Mouse (Mus musculus): Measurements from ENCODE around the gene Tmem30b. TPM values are rescaled to one million over a fixed set of nuclear protein-coding genes. Genes with fewer than 3 reads are reported as not detected.

The Tmem30b gene
- total RNA-seq, 1 experiment: 3.4 TPM

GRCm38 (mm10) chr12:73500689-73501326 lies 45.4 kb downstream of the Tmem30b start:
- H3K27ac ChIP-seq (ENCODE audit: insufficient read depth, low read depth, low read length, poor library complexity, severe bottlenecking): no peak overlapping the region
- no peak for DNase-seq (ENCODE audit: low read depth, low spot score)

GRCm38 (mm10) chr12:73495172-73495571 lies 51.0 kb downstream of the Tmem30b start:
- in situ Hi-C loops (cut with MboI; ENCODE audit: low sequenced_read_pairs in 2 of 2, unreplicated experiment in 2 of 2): no loop called here
- DNase-seq (ENCODE audit: low read depth, low spot score): no peak
- no peak overlapping the region for H3K4me3 ChIP-seq (ENCODE audit: insufficient read depth in 1 of 2, low read depth in 1 of 2, low read length in 2 of 2, poor library complexity in 1 of 2, severe bottlenecking in 1 of 2)
- peaks cover 2% of the 10 kb centered on the region; the same call in 1 of the 2 replicates for H3K9me3 ChIP-seq (ENCODE audit: control insufficient read depth, insufficient read depth, low read depth, low read length)
- no peak overlapping the region for H3K27ac ChIP-seq (ENCODE audit: insufficient read depth, low read depth, low read length, poor library complexity, severe bottlenecking)
- no peaks in the 10 kb centered on the region for H3K36me3 ChIP-seq (ENCODE audit: control insufficient read depth, insufficient read depth, low read length, poor library complexity, severe bottlenecking)
- no peak for TF ChIP-seq ZNF384 (IDR thresholded peaks at IDR 0.05; ENCODE audit: low read depth, low read length)
- TF ChIP-seq HCFC1 (IDR thresholded peaks at IDR 0.05; ENCODE audit: borderline replicate concordance, insufficient read depth, low read length): no peak
- TF ChIP-seq CHD2 (IDR thresholded peaks at IDR 0.05; ENCODE audit: low read depth, low read length): no peak
- TF ChIP-seq ZC3H11A (IDR thresholded peaks at IDR 0.05; ENCODE audit: borderline replicate concordance, low read depth, low read length): no peak
- no peak for TF ChIP-seq MAFK (IDR thresholded peaks at IDR 0.05; ENCODE audit: insufficient read depth, low read depth, low read length)
- no peaks in the 10 kb centered on the region for H3K4me1 ChIP-seq (ENCODE audit: control insufficient read depth in 2 of 2, insufficient read depth in 2 of 2, low read length in 2 of 2, poor library complexity in 1 of 2)
- no peak overlapping the region for H3K9ac ChIP-seq (ENCODE audit: insufficient read depth, low read depth, low read length, poor library complexity, severe bottlenecking)

More at GRCm38 (mm10) chr12:73500689-73501326, 45.4 kb downstream of the Tmem30b start:
- H3K4me1 ChIP-seq (ENCODE audit: control insufficient read depth in 2 of 2, insufficient read depth in 2 of 2, low read length in 2 of 2, poor library complexity in 1 of 2): no peaks in the 10 kb centered on the region
- in situ Hi-C loops (cut with MboI; ENCODE audit: low sequenced_read_pairs in 2 of 2, unreplicated experiment in 2 of 2): no loop called here
- H3K4me3 ChIP-seq (ENCODE audit: insufficient read depth in 1 of 2, low read depth in 1 of 2, low read length in 2 of 2, poor library complexity in 1 of 2, severe bottlenecking in 1 of 2): no peak overlapping the region
- TF ChIP-seq ZNF384 (IDR thresholded peaks at IDR 0.05; ENCODE audit: low read depth, low read length) (no peak), ZC3H11A (IDR thresholded peaks at IDR 0.05; ENCODE audit: borderline replicate concordance, low read depth, low read length) (no peak), HCFC1 (IDR thresholded peaks at IDR 0.05; ENCODE audit: borderline replicate concordance, insufficient read depth, low read length) (no peak), CHD2 (IDR thresholded peaks at IDR 0.05; ENCODE audit: low read depth, low read length) (no peak), MAFK (IDR thresholded peaks at IDR 0.05; ENCODE audit: insufficient read depth, low read depth, low read length) (no peak)
- H3K9ac ChIP-seq (ENCODE audit: insufficient read depth, low read depth, low read length, poor library complexity, severe bottlenecking): no peak overlapping the region
- H3K36me3 ChIP-seq (ENCODE audit: control insufficient read depth, insufficient read depth, low read length, poor library complexity, severe bottlenecking): no peaks in the 10 kb centered on the region
- H3K9me3 ChIP-seq (ENCODE audit: control insufficient read depth, insufficient read depth, low read depth, low read length): no peaks in the 10 kb centered on the region

GRCm38 (mm10) chr12:73493929-73494530 lies 52.2 kb downstream of the Tmem30b start:
- Histone ChIP-seq H3K27ac (ENCODE audit: insufficient read depth, low read depth, low read length, poor library complexity, severe bottlenecking) (no peak overlapping the region), H3K4me1 (ENCODE audit: control insufficient read depth in 2 of 2, insufficient read depth in 2 of 2, low read length in 2 of 2, poor library complexity in 1 of 2) (no peaks in the 10 kb centered on the region), H3K36me3 (ENCODE audit: control insufficient read depth, insufficient read depth, low read length, poor library complexity, severe bottlenecking) (no peaks in the 10 kb centered on the region), H3K4me3 (ENCODE audit: insufficient read depth in 1 of 2, low read depth in 1 of 2, low read length in 2 of 2, poor library complexity in 1 of 2, severe bottlenecking in 1 of 2) (no peak overlapping the region), H3K9me3 (ENCODE audit: control insufficient read depth, insufficient read depth, low read depth, low read length) (peaks cover 2% of the 10 kb centered on the region; the same call in 1 of the 2 replicates), H3K9ac (ENCODE audit: insufficient read depth, low read depth, low read length, poor library complexity, severe bottlenecking) (no peak overlapping the region)
- DNase-seq (ENCODE audit: low read depth, low spot score): no peak
- TF ChIP-seq CHD2 (IDR thresholded peaks at IDR 0.05; ENCODE audit: low read depth, low read length) (no peak), MAFK (IDR thresholded peaks at IDR 0.05; ENCODE audit: insufficient read depth, low read depth, low read length) (no peak), ZC3H11A (IDR thresholded peaks at IDR 0.05; ENCODE audit: borderline replicate concordance, low read depth, low read length) (no peak), HCFC1 (IDR thresholded peaks at IDR 0.05; ENCODE audit: borderline replicate concordance, insufficient read depth, low read length) (no peak), ZNF384 (IDR thresholded peaks at IDR 0.05; ENCODE audit: low read depth, low read length) (no peak)
- in situ Hi-C loops (cut with MboI; ENCODE audit: low sequenced_read_pairs in 2 of 2, unreplicated experiment in 2 of 2): no loop called here

Other genes with a start within 250 kb of the Tmem30b start
- gene Prkch, start 38.4 kb upstream of the Tmem30b start, total RNA-seq (2012; rRNA removed): 2.8 and 4.1 TPM in 2 replicates